Mouse (Mus musculus) thymus, adult 2 months (tissue): Measurements from ENCODE around the gene Cpm. TPM values are rescaled to one million over a fixed set of nuclear protein-coding genes. Genes with fewer than 3 reads are reported as not detected.

Source experiments
- DNase-seq: peaks from one replicate; pipeline ENCODE4 v3.0.0; 2021
- H3K27ac ChIP-seq: fragments of 200-500 bp; 2 replicates; pipeline ENCODE4 v1.5.1; 2012; ENCODE audit warnings: low read length, control low read depth; ENCODE audit not compliant: control insufficient read depth, insufficient read depth
- H3K27me3 ChIP-seq: fragments of 200-500 bp; 2 replicates; pipeline ENCODE4 v1.6.1; 2012; ENCODE audit warnings: mild to moderate bottlenecking, low read length, moderate library complexity, mixed read lengths; ENCODE audit not compliant: control insufficient read depth, insufficient read depth
- H3K36me3 ChIP-seq: fragments of 200-500 bp; 2 replicates; pipeline ENCODE4 v1.6.1; 2012; ENCODE audit warnings: mild to moderate bottlenecking, low read length, moderate library complexity; ENCODE audit not compliant: control insufficient read depth, insufficient read depth
- H3K4me1 ChIP-seq: fragments of 200-500 bp; replicated peaks from 2 replicates; pipeline ENCODE4 v1.6.1; 2012; ENCODE audit warnings: low read length; ENCODE audit not compliant: control insufficient read depth, insufficient read depth
- H3K4me3 ChIP-seq: fragments of 200-500 bp; 2 replicates; pipeline ENCODE4 v1.5.1; 2012; ENCODE audit warnings: mild to moderate bottlenecking, low read length, control low read depth, moderate library complexity; ENCODE audit not compliant: control insufficient read depth, insufficient read depth
- CTCF ChIP-seq: fragments of 200-500 bp; IDR thresholded peaks from 2 replicates; pipeline ENCODE4 v1.5.1; 2012; ENCODE audit warnings: mild to moderate bottlenecking, control low read depth, low read length, moderate library complexity, borderline replicate concordance; ENCODE audit not compliant: control insufficient read depth, poor library complexity, insufficient read depth; ENCODE audit errors: extremely low read depth
- POLR2A ChIP-seq: fragments of 200-500 bp; IDR thresholded peaks from 2 replicates; pipeline ENCODE4 v1.6.1; 2012; ENCODE audit warnings: mild to moderate bottlenecking, low read length, control low read depth, moderate library complexity; ENCODE audit not compliant: control insufficient read depth, poor library complexity, insufficient read depth; ENCODE audit errors: extremely low read depth
- whole genome bisulfite sequencing: fragments of 180-500 bp; shearing (Covaris S2); methylation state at CpG from one replicate; pipeline ENCODE4 v1.1.7; 2018; 5-methylcytosine and 5-hydroxymethylcytosine counted together
- polyA plus RNA-seq: library from polyadenylated mRNA; depleted of rRNA; stranded (reverse); fragments of >200 nt; gene quantifications from 2 replicates; pipeline ENCODE4 v1.2.3, GENCODE M21; 2012

Gene Cpm
- polyA plus RNA-seq, 1 experiment: 3.2 TPM

DNA sequence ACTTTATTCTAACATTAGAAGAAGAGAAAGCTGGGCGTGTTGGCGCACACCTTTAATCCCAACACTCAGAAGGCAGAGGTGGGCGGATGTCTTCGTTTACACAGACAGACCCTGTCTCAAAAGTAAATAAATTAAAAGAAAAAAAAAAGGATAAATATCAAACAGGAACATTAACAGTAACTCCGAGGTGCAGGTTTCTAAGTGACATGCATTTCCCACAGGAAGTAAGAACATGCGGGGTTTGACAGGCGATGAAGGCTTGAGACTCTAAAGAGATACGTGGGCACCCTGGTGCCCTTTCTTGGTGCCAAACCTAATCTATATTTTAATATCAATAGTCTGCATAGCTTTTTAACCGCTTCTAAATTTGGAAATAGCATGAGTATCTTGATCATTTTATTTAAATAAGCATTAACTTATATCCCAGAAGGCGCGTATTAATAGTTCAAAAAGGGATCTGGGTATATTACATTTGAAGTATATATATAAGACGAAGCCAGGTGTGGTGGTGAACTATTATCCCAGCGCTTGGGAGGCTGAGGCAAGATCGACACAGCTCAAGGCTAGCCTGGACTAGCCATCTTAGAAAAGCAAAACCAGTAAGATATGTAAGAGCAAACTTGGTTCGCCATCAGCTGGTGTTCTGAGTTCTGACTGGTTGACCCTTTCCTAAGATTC, 56.0 kb downstream of the Cpm start:
- Histone ChIP-seq H3K27me3 (no peaks in the 10 kb centered on the region), H3K4me3 (no peak overlapping the region), H3K4me1 (no peaks in the 10 kb centered on the region; the same call in 1 of the 2 replicates), H3K36me3 (peaks cover 22% of the 10 kb centered on the region), H3K27ac (no peak overlapping the region)
- no peak for TF ChIP-seq POLR2A
- no peak for DNase-seq
- WGBS: 83% methylated on average over 15 of the region's 15 CpGs

DNA sequence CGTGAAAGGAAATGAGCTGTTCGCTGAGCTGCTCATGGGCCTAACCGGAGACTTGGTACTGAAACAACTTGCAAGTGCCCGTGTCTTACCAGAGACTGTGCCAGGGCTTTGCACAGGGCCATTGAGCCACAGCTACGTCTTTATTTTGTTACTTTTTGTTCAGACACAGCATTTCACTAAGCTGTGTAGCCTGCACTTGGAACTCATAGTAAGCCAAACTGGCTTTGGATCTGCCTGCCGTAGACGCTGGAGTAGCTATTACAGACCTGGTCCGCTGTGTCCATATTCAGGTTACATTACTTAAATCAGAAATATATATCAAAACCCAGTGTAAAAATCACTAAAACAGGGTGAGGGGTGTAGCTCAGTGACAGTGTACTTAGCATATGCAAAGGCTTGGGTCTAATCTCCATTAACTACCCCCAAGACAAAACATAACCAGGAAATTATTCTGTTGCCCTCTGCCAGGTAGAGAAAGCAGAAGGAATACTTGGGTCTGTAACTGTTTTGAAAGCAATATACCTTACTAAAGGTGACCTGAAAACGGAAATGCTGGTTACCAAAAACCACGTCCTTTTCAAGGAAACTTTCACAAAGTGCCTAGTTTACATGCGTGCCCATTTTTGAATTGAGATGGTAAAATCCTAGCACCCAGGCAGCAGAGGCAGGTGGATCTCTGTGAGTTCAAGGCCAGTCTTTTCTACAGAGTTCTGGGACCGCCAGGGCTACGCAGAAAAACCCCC, 56.7 kb downstream of the Cpm start:
- 86% methylated on average over 13 of the region's 13 CpGs for WGBS
- Histone ChIP-seq H3K27ac (no peak overlapping the region), H3K27me3 (no peaks in the 10 kb centered on the region), H3K4me3 (no peak overlapping the region), H3K4me1 (no peaks in the 10 kb centered on the region; the same call in 1 of the 2 replicates), H3K36me3 (peaks cover 29% of the 10 kb centered on the region)
- no peak for DNase-seq
- TF ChIP-seq CTCF (no peak), POLR2A (no peak)

DNA sequence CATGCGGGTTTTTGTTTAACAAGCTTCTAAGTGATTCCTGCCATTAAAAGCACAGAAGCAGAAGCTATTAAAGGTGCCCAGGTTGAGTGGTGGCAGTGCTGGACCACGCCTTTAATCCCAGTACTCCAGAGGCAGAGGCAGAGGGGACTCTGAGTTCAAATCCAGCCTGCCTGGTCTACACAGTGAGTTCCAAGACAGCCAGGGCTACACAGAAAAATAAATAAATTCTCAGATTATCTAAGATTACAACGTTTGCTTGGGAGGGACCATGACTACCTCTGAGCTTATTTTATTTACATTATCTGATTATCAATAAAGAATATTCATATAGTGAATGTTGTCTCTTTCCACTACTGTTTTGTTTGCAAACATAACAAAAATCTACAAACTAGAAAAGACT, 57.7 kb downstream of the Cpm start:
- DNase-seq: no peak

DNA sequence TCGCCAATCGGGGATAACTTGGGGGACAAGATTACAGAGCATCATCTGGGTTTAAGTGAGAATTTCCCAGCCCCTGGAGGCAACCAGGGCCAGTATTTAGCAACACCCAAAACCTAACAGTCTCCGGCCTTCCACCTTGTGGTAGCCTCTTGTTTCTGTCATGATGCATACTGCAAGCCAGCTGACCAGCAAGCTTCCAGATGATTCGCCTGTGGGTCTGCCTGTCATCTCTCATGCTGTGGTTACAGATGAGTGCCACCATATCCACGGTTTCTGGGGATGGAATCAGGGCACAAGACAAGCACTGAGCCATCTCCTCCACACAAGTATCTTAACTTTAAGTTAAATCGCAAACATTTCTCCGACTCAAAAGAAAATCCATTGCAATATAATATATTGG, 58.3 kb downstream of the Cpm start:
- H3K36me3 ChIP-seq: peaks cover 43% of the 10 kb centered on the region
- H3K27ac ChIP-seq: no peak overlapping the region
- no peak for DNase-seq
- no peaks in the 10 kb centered on the region for H3K4me1 ChIP-seq
- TF ChIP-seq CTCF (no peak), POLR2A (no peak)
- 94% methylated on average over 7 of the region's 7 CpGs for WGBS
- H3K4me3 ChIP-seq: no peak overlapping the region
- H3K27me3 ChIP-seq: no peaks in the 10 kb centered on the region

More for the DNA sequence above, 57.7 kb downstream of the Cpm start:
- Histone ChIP-seq H3K36me3 (peaks cover 37% of the 10 kb centered on the region), H3K27ac (no peak overlapping the region), H3K27me3 (no peaks in the 10 kb centered on the region), H3K4me3 (no peak overlapping the region), H3K4me1 (no peaks in the 10 kb centered on the region)
- WGBS: 91% methylated on average over 3 of the region's 3 CpGs
- TF ChIP-seq POLR2A: no peak
- no peak for TF ChIP-seq CTCF

DNA sequence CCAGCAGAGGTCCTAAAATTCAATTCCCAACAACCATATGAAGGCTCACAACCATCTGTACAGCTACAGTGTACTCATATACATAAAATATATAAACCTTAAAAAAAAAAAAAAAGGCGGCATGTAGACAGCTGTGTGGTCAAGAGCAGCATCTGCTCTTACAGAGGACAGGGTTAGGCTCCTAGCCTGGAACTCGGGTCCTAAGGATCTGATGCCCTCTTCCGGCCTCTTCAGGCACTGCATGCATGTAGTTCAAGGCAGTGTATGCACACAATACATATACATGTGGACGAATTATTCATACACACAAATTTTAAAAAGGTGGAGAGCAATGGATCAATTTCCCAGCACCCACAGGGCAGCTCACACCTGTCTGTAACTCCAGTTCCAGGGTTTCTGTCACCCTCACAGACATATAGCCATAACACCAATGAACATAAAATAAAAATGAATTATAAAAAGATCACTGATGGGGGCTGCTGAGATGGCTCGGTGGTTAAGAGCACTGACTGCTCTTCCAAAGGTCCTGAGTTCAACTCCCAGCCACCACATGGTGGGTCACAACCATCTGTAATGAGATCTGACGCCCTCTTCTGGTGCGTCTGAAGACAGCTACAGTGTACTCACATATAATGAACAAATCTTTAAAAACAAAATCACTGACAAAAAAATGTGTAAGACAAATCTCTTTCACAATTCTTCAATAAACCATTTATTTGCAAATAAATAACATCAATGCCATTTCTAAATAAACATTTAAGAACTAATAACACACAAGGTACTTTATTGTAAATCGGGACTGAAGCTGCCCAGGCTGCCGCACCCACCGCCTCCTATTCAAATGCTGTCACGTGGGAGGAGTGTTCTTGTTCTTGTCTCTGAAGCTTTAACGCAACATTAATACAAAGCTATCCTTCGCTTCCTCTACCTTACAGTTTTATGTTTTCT, 59.2 kb downstream of the Cpm start:
- Histone ChIP-seq H3K36me3 (peaks cover 52% of the 10 kb centered on the region), H3K4me3 (no peak overlapping the region), H3K27me3 (no peaks in the 10 kb centered on the region), H3K27ac (no peak overlapping the region), H3K4me1 (no peaks in the 10 kb centered on the region)
- TF ChIP-seq POLR2A (no peak), CTCF (no peak)
- DNase-seq: peak; percentile 12
- WGBS: 92% methylated on average over 13 of the region's 13 CpGs
